Mouse (Mus musculus) adrenal gland, adult (tissue): ENCODE data around the gene Dnajb6.
"Not testable (repeated sequence)": the region's sequence is repeated elsewhere in the genome, so short reads cannot be mapped to it uniquely, and the experiment has no call there.

ENCODE experiments used
- DNase-seq, 2 experiments: peaks; one replicate each; pipeline ENCODE4 v3.0.0; 2022 to 2023; ENCODE audit warnings: low spot score in 1 of 2; ENCODE audit not compliant: inconsistent age in 2 of 2

Gene Dnajb6

GRCm38 (mm10) chr5:29752894-29753293 is 17.4 kb downstream of the Dnajb6 start:
- no peak for DNase-seq

- DNase-seq: no peak
These were observed 23.8 kb downstream of the Dnajb6 start for GRCm38 (mm10) chr5:29759318-29759717.

GRCm38 (mm10) chr5:29770935-29771334 is 35.4 kb downstream of the Dnajb6 start:
- DNase-seq: no peak

DNA sequence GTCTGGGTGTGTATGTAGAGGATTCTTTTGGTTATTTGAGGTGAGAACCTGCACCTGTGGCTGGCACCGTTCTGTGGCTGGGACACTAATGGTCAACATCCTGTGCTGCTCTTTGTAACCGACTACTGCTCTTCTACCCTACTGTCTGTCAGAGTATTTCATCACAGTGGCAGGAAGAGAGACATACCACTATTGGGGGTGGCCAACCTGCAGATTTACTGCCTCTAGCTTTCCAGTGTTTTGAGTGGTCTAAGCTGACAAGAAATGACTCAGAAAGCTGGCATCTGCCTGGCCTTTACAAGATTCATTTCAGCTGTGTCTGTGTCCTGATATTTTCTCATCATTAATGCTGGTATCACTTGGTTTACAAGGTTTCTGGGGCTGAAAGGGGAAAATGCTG is 36.5 kb downstream of the Dnajb6 start:
- DNase-seq: peak in 1 of 2 experiments; percentile 60

DNA sequence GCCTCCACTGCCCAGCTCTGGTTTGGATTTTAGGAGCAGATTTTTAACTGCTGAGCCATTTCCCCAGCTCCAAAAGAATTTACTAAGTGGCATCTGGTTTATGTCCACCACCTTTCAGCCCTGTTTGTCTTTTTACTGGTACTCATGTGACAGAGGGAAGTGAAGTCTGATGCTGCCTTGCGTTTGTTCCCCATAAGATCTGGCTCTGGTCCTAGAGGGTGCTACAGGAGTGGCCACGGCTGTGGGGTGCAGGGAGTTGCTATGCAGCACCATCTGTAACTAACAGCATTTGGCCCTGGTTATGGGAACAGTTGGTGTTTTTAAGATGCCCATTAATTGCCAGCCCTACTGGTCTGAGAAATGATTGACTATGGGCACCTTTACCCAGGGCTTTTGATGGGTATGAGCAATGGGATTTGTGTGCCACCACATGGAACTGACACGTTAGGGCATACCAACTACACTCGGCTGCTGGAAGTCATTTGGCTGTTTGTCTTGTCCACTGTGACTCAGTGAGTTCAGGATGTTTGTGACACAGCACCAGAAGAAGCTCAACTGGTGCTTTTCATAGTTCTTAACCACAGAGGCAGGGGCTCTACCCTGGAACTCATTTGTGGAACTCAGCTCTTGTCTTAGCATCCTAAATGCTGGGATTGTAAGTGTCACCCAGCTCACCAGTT is 37.3 kb downstream of the Dnajb6 start:
- peak in 1 of 2 experiments; percentile 51 for DNase-seq

GRCm38 (mm10) chr5:29773460-29774150 is 38.1 kb downstream of the Dnajb6 start:
- DNase-seq: no peak

DNA sequence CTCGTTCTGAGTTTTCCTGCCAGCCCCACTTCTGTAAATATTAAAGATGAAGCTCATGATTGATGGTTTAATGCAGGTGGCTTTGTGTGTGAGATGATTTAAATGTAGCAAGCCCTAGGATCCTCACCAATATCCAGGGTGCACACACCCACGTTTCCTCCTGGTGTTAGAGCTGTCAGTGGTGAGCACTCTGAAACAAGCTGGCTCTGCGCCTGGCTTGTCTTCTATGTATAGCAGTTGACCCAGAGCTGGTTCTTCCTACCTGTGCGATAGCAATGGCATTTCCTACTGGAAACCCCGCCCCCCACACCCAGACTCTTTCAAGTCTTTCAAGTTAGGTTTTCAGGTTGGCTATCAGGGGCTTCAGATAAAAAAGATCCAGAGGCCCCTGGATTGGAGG is 39.9 kb downstream of the Dnajb6 start:
- no peak for DNase-seq

DNA sequence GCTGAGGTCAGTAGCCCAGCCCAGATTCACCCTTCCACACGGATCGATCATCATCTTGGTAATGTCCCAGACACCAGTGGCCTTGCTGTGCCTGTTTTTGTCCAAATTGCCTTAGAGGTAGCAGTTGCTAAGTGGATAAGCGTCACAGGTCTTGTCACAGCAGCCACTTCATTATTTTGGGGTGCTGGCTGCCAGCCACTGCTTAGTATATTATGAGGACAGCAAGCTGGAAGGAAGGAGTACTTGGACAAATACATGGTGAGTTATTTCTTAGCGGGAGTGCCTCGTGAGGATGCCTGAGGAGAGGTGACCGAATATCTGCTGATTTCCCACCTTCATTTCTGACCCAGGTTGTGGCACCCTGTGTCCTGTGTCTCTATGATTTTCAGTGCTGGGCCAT is 42.5 kb downstream of the Dnajb6 start:
- no peak for DNase-seq

DNA sequence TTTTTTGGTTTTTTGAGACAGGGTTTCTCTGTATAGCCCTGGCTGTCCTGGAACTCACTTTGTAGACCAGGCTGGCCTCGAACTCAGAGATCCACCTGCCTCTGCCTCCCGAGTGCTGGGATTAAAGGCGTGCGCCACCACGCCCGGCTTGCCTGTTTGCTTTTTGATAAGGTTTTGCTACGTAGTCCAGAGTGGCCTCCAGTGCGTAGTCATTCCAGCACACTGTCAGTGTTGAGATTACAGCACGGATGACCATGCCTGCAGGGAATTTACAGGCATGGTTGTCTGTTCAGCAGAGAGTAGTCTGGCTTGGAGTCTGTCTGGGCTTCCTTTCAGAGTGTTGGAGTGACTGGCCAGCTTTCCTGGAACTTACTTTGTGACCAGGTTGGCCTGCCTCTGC is 44.2 kb downstream of the Dnajb6 start:
- DNase-seq: not testable (repeated sequence)

GRCm38 (mm10) chr5:29782261-29782660 is 46.8 kb downstream of the Dnajb6 start:
- no peak for DNase-seq

DNA sequence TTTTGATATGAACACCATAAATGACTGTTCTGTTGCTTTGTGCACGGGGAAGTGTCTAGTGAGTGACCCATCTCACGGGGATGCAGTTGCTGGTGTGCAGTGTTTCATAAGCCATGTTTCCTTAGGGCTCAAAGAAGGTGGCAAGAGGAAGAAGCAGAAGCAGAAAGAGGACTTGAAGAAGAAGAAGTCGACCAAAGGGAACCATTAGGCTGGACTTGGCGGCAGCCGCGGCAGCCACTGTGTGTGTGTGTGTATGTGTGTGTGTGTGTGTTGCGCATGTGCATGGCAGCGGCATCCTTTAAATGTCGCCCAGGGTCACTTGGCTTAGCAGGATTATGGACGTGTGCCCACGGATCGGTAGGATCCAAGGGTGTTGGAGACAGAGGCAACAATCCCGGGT is 49.4 kb downstream of the Dnajb6 start:
- DNase-seq: not testable (repeated sequence)

DNA sequence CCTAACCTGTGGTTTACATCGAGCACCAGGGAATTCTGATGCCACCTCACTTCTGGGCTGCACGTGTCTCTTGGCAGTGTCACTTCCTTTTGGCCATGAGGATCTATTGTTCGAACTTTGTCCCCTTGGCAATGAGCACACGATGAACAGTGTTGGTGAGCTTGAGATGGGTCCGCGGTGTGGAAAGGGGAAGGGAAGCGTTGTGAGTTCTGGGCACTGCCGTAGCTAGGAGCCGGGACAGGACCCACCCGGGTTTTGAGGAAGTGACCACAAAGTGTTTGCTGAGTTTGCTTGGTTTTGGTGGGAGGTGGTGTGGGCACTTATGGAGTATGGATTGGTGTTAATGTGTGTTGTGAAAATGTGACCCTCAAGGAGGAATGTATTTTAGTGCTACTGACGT is 50.5 kb downstream of the Dnajb6 start:
- DNase-seq: not testable (repeated sequence)

GRCm38 (mm10) chr5:29794933-29795332 is 59.4 kb downstream of the Dnajb6 start:
- not testable (repeated sequence) for DNase-seq

DNA sequence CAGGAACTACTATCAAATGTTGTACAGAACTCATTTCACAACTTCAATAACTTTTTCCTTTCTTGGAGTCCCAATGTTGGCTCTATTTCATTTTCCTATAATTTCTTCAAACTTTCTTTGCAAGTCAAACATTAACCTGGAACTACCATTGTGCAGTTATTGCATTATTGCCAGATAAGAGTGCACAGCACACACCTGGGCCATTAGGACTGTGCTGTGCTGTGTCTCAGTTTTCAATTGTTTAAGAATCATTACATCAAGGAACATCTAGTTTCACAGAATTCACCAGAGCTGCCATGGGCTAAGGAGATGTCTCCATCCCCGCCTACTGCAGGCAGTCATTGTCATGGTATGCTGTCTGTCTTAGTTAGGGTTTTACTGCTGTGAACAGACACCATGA is 73.5 kb downstream of the Dnajb6 start:
- DNase-seq: no peak

DNA sequence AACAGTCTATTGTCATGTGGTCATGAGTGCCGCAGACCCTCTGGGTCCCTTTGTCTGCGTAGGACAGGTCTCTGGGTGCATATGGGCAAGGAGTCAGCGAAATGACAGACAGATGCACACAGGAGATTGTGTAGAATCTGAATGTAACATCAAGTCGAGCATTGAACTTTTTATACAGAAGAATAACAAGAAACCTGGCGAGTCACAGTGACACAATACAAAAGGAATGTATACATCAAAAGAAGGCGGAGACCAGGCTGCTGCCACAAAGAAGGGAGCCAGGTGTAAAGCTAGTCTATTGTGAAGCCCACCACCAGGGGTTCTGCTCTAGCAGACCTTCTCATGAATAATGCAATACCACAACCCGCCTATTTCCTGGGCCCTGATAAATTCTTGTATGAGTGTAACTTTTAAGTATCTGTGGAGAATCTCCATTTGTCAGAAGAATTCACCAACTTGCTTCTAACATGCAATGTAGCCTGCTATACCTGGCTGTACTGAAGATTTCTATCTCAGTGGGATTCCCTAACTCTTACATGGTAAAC is 76.0 kb downstream of the Dnajb6 start:
- DNase-seq: not testable (repeated sequence)

DNA sequence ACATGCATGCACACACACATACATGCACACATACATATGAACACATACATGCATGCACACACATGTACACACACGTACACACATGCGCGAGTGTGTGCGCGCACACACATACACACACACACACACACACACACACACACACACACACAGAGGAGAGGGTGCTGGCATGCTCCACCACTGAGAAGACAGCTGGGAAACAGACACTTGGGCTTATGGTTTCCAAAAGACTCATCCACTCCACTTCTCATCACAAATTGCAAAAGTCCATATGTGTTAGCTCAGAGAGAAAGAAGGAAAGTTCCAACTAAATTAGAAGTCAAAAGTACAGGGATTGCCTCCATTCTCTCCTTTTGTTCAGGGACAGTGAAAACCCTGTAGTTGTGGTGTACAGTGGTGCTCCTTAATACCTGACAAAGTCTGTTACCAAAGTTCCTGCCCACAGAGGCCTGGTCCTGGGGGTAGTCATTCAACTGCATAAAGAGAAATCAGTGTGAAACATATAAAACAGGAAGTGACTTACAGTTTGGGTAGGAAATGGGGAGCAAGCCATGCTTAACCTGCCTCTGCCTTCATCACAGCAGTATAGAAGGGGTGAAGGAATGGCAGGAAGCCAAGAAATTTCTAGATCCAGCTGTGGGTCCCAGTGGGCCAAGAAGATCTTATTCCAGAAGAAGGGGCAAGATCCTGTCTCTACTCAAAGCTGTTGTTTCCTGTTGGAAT is 81.2 kb downstream of the Dnajb6 start:
- DNase-seq: no peak

DNA sequence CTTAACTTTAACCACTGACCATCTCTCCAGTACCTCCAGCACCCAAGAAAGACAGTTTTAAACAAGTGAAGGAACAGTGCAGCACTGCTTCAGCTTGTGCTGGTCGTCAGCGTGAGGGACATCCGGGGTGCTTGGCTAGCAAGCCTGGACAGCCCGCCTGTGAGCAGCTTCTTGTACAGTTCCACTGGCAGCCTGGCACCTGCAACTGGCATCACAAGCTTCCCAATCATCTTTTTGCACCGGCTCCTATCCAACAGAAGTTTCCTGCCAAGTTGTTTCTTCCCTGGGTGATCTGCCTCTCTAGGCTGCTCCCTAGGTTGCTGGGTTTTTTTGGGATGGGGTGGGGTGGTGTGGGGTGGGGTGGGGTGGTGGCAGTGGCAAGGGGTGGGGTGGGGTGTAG is 81.9 kb downstream of the Dnajb6 start:
- no peak for DNase-seq

GRCm38 (mm10) chr5:29818287-29818686 is 82.8 kb downstream of the Dnajb6 start:
- DNase-seq: no peak

- DNase-seq: peak in 1 of 2 experiments; percentile 71
These were observed 89.3 kb downstream of the Dnajb6 start for GRCm38 (mm10) chr5:29824796-29825195.

- peak in 1 of 2 experiments; percentile 24 for DNase-seq
These were observed 91.3 kb downstream of the Dnajb6 start for GRCm38 (mm10) chr5:29826780-29827179.

- peak; percentile 63 to 84 for DNase-seq
These were observed 107.1 kb downstream of the Dnajb6 start for GRCm38 (mm10) chr5:29842444-29843166.
